Mouse (Mus musculus) intestine, embryonic 16.5 days (tissue): ENCODE data around the gene Gm39566. TPM values are rescaled to one million over a fixed set of nuclear protein-coding genes. Genes with fewer than 3 reads are reported as not detected.
A peak's percentile ranks its signal among the peaks of the same experiment; 100 is the strongest.

Source experiments
- ATAC-seq: fragments of 200-750 bp; cut with Nextera tagmentation; 2 replicates; pipeline ENCODE4 v1.8.0; 2017; ENCODE audit warnings: moderate TSS enrichment, moderate library complexity
- H3K27ac ChIP-seq: fragments of 300-500 bp; sonication (generic); 2 replicates; pipeline ENCODE4 v1.5.1; 2014; ENCODE audit warnings: mild to moderate bottlenecking, low read length
- H3K27me3 ChIP-seq: fragments of 300-500 bp; sonication (generic); replicated peaks from 2 replicates; pipeline ENCODE4 v1.6.1; 2014; ENCODE audit warnings: low read length, control low read depth, mixed read lengths; ENCODE audit not compliant: control insufficient read depth, insufficient read depth
- H3K36me3 ChIP-seq: fragments of 300-500 bp; sonication (generic); 2 replicates; pipeline ENCODE4 v1.6.1; 2014; ENCODE audit warnings: low read length, control low read depth; ENCODE audit not compliant: control insufficient read depth, insufficient read depth
- H3K4me1 ChIP-seq: fragments of 300-500 bp; sonication (generic); 2 replicates; pipeline ENCODE4 v1.6.1; 2014; ENCODE audit warnings: low read length, control low read depth, mixed read lengths; ENCODE audit not compliant: control insufficient read depth, insufficient read depth
- H3K4me2 ChIP-seq: fragments of 300-500 bp; sonication (generic); 2 replicates; pipeline ENCODE4 v1.6.1; 2014; ENCODE audit warnings: low read depth, low read length, control low read depth
- H3K4me3 ChIP-seq: fragments of 300-500 bp; sonication (generic); 2 replicates; pipeline ENCODE4 v1.5.1; 2014; ENCODE audit warnings: mild to moderate bottlenecking, low read length
- H3K9ac ChIP-seq: fragments of 300-500 bp; sonication (generic); 2 replicates; pipeline ENCODE4 v1.6.1; 2014; ENCODE audit warnings: low read depth, low read length
- H3K9me3 ChIP-seq: fragments of 300-500 bp; sonication (generic); 2 replicates; pipeline ENCODE4 v1.6.1; 2016; ENCODE audit warnings: low read length, control low read depth; ENCODE audit not compliant: control insufficient read depth
- WGBS: fragments of 180-500 bp; shearing (Covaris S2); extraction: QIAGEN DNeasy Blood & Tissue Kit; methylation state at CpG from one replicate; pipeline ENCODE4 v1.1.7; 2014; 5-methylcytosine and 5-hydroxymethylcytosine counted together
- polyA plus RNA-seq: library from polyadenylated mRNA; unstranded; fragments of >200 nt; fragmentation: Nextera tagmentation; extraction: Ambion mirVana; gene quantifications from 2 replicates; pipeline ENCODE4 v1.2.1, GENCODE M21; 2015

Gm39566 gene
- polyA plus RNA-seq, 1 experiment from 2014 or later: not detected

DNA sequence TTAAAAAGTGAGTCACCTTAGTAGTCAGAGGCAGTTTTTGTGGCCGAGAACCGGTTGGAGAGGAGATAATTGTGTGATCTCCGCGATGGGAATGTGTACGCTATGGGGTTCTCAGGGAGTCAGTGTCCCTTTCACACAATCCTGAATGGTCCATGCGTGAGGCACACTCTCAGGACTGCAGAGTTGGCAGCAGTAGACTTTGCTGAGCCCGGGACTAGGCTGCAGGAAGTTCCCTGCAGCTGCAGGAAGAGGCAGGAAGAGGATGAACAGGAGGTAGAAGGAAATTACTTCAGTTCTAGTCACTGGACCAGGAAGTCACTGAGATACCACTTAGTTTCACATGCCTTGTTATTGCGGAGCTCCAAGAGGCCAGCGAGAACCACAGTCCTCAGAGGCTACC, 34.0 kb upstream of the Gm39566 start:
- Histone ChIP-seq H3K4me2 (no peak overlapping the region), H3K9ac (no peak overlapping the region), H3K4me3 (no peak overlapping the region), H3K27me3 (no peaks in the 10 kb centered on the region), H3K36me3 (peaks cover 21% of the 10 kb centered on the region; the same call in 1 of the 2 replicates), H3K9me3 (no peaks in the 10 kb centered on the region), H3K27ac (0 out of 2 replicates have a peak overlapping the region, but pooled peaks have one; percentile 18), H3K4me1 (peaks cover 19% of the 10 kb centered on the region)
- 84% methylated on average over 9 of the region's 9 CpGs for WGBS
- ATAC-seq: no peak

GRCm38 (mm10) chr11:69848021-69848420, 32.9 kb upstream of the Gm39566 start:
- Histone ChIP-seq H3K4me3 (peak overlapping the region; percentile 70; the same call in 1 of the 2 replicates), H3K9me3 (no peaks in the 10 kb centered on the region), H3K27me3 (no peaks in the 10 kb centered on the region), H3K36me3 (peaks cover 21% of the 10 kb centered on the region; the same call in 1 of the 2 replicates), H3K4me1 (peaks cover 19% of the 10 kb centered on the region), H3K9ac (peak overlapping the region; percentile 73), H3K27ac (no peak overlapping the region), H3K4me2 (peak overlapping the region; percentile 80)
- no peak for ATAC-seq
- 96% methylated on average over 6 of the region's 6 CpGs for WGBS

GRCm38 (mm10) chr11:69846738-69847688, 31.9 kb upstream of the Gm39566 start:
- ATAC-seq: peak; percentile 62

GRCm38 (mm10) chr11:69846198-69846680, 31.1 kb upstream of the Gm39566 start, which contains the start of gene Plscr3:
Gene Plscr3 (plus strand): TSS chr11:69846376.
- Histone ChIP-seq H3K9ac (peak within 1 kb of the TSS; percentile 73), H3K4me2 (peak within 1 kb of the TSS; percentile 80), H3K9me3 (no peaks in the 10 kb centered on the region), H3K4me3 (peak within 1 kb of the TSS; percentile 70), H3K36me3 (peaks cover 15% of the 10 kb centered on the region; the same call in 1 of the 2 replicates), H3K27ac (peak within 1 kb of the TSS; percentile 96), H3K4me1 (peaks cover 19% of the 10 kb centered on the region), H3K27me3 (no peaks in the 10 kb centered on the region)
- peak; percentile 93 for ATAC-seq
- under 1% methylated on average over 38 of the region's 38 CpGs for WGBS

More at GRCm38 (mm10) chr11:69846738-69847688, 31.9 kb upstream of the Gm39566 start:
- H3K27me3 ChIP-seq: no peaks in the 10 kb centered on the region
- peaks cover 19% of the 10 kb centered on the region for H3K4me1 ChIP-seq
- H3K36me3 ChIP-seq: peaks cover 21% of the 10 kb centered on the region; the same call in 1 of the 2 replicates
- H3K4me3 ChIP-seq: peak overlapping the region; percentile 70
- no peaks in the 10 kb centered on the region for H3K9me3 ChIP-seq
- peak overlapping the region; percentile 73 for H3K9ac ChIP-seq
- H3K4me2 ChIP-seq: peak overlapping the region; percentile 80
- 7% methylated on average over 37 of the region's 37 CpGs for WGBS
- H3K27ac ChIP-seq: peak overlapping the region; percentile 96

DNA sequence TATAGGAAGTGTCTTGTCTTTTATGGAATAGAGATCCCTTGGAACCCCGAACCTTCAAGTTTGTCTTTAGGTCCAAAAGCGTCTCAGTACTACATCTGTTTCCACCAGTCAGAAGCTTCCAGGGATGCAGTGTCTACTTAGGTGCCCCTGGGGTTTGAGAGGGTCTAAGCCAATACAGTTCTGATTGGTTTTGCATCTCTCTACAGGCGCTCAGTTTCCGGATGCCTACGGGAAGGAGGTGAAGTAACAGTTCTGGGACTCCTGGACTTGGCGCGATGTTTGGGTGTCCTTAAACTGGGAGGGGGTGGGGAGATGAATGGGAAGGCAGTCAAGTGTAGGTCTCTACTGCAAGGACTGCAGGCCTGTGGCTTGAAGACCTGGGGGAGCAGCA, 23.6 kb upstream of the Gm39566 start:
- Histone ChIP-seq H3K27ac (peak overlapping the region; percentile 93), H3K9ac (peak overlapping the region; percentile 79), H3K4me2 (peak overlapping the region; percentile 75), H3K36me3 (0 out of 2 replicates have a peak, but pooled peaks cover 3% of the 10 kb centered on the region), H3K27me3 (peaks cover 5% of the 10 kb centered on the region; the same call in 1 of the 2 replicates), H3K9me3 (no peaks in the 10 kb centered on the region), H3K4me3 (peak overlapping the region; percentile 71), H3K4me1 (peaks cover 27% of the 10 kb centered on the region)
- ATAC-seq: peak; percentile 16; the same call in 1 of the 2 replicates
- WGBS: under 1% methylated on average over 7 of the region's 7 CpGs

DNA sequence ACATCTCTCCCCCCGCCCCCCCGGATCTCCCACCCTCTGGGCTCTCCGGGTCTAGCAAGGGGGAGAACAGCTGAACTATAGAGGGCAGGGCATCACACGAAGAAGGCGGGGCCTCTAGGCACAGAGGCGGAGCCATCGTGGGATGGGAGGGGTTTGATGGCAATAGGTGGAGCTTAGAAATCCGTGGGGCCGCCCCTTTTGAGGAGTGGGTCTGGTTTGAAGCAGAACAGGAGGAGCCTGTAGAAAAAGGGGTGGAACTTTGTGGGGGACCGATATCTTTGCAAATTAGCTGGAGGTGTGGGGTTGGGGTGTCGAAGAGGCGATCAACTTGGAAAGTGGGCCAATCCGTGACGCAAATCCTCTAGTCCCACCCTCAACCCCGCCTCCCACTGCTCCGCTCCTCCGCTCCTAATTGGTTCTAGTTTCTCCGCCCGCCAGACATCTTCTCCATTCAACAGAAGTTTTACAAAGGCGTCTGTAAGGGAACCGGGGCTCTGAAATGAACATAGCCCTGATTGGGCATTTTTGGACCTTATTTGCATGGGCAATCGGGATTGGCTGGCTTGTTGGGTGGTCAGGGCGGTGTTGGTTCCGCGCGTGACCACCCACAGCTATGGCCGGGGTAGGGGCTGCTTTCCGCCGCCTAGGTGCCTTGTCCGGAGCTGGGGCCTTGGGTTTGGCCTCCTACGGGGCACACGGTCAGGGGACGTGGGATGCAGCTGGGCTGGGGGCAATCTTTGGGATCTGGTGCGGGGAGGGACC, 23.0 kb upstream of the Gm39566 start, which contains the start of gene Tmem256:
Tmem256 (plus strand) TSS at position 563 of the 762 bp plus-strand sequence.
- H3K36me3 ChIP-seq: 0 out of 2 replicates have a peak, but pooled peaks cover 3% of the 10 kb centered on the region
- H3K4me1 ChIP-seq: peaks cover 29% of the 10 kb centered on the region
- H3K9ac ChIP-seq: peak within 1 kb of the TSS; percentile 79
- H3K27ac ChIP-seq: peak within 1 kb of the TSS; percentile 93
- peak within 1 kb of the TSS; percentile 95 for H3K4me2 ChIP-seq
- 0% methylated on average over 34 of the region's 34 CpGs for WGBS
- ATAC-seq: peak; percentile 93
- H3K27me3 ChIP-seq: peaks cover 5% of the 10 kb centered on the region; the same call in 1 of the 2 replicates
- H3K9me3 ChIP-seq: no peaks in the 10 kb centered on the region
- peak within 1 kb of the TSS; percentile 71 for H3K4me3 ChIP-seq

- Histone ChIP-seq H3K9ac (peak within 1 kb of the TSS; percentile 79), H3K4me3 (peak within 1 kb of the TSS; percentile 71), H3K27ac (peak within 1 kb of the TSS; percentile 93), H3K36me3 (0 out of 2 replicates have a peak, but pooled peaks cover 3% of the 10 kb centered on the region), H3K4me2 (peak within 1 kb of the TSS; percentile 95), H3K9me3 (no peaks in the 10 kb centered on the region), H3K27me3 (peaks cover 5% of the 10 kb centered on the region; the same call in 1 of the 2 replicates), H3K4me1 (peaks cover 29% of the 10 kb centered on the region)
- peak; percentile 64 for ATAC-seq
- WGBS: 0% methylated on average over 31 of the region's 32 CpGs
These were observed 22.5 kb upstream of the Gm39566 start, which contains the start of gene Nlgn2 for GRCm38 (mm10) chr11:69837604-69837951. Gene Nlgn2 (minus strand): TSS chr11:69837784.

GRCm38 (mm10) chr11:69836703-69837576, 21.8 kb upstream of the Gm39566 start:
- H3K9ac ChIP-seq: peak overlapping the region; percentile 79
- peak overlapping the region; percentile 81 for H3K27ac ChIP-seq
- 2% methylated on average over 49 of the region's 52 CpGs for WGBS
- no peaks in the 10 kb centered on the region for H3K9me3 ChIP-seq
- peaks cover 5% of the 10 kb centered on the region; the same call in 1 of the 2 replicates for H3K27me3 ChIP-seq
- peak; percentile 7; the same call in 1 of the 2 replicates for ATAC-seq
- H3K36me3 ChIP-seq: 0 out of 2 replicates have a peak, but pooled peaks cover 3% of the 10 kb centered on the region
- peak overlapping the region; percentile 95 for H3K4me2 ChIP-seq
- H3K4me3 ChIP-seq: peak overlapping the region; percentile 71
- peaks cover 29% of the 10 kb centered on the region for H3K4me1 ChIP-seq
